Mouse (Mus musculus) CD8-positive naive resting alpha-beta T cell, adult 2 months (primary cell): ENCODE data around the gene Myzap.
"Not testable (repeated sequence)": the region's sequence is repeated elsewhere in the genome, so short reads cannot be mapped to it uniquely, and the experiment has no call there.

Source experiments
- DNase-seq, 2 experiments: peaks; one replicate each; pipeline ENCODE4 v3.0.0; 2022; ENCODE audit warnings: low read depth in 2 of 2, low spot score in 2 of 2

Myzap gene

GRCm38 (mm10) chr9:71591938-71592548, at the start of gene Myzap:
Gene Myzap (minus strand): TSS chr9:71592360.
- DNase-seq: peak; percentile 74 to 86

GRCm38 (mm10) chr9:71640361-71640927, 48.3 kb upstream of the Myzap start:
- no peak for DNase-seq

GRCm38 (mm10) chr9:71638198-71638597, 46.0 kb upstream of the Myzap start:
- no peak for DNase-seq

DNA sequence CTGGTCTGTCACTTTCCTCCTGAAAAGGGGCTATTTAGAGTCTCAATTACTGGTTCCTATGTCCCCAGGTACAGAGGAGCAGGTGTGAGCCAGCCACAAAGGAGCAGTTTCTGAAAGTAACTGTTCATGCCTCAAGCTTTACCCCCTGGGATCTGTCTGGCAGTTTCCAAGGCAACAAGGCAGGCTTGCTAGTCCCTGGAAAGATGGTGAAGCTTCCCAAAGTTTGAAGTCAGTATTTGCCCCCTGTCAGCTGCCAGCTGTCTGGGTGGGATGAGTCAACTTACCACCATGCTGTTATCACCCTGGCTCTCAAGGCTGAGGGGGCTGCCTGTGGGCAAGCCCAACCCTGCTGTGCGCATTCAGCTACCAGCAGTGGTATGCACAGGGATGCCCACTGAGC, 44.7 kb upstream of the Myzap start:
- no peak for DNase-seq

GRCm38 (mm10) chr9:71635627-71636026, 43.5 kb upstream of the Myzap start:
- no peak for DNase-seq

DNA sequence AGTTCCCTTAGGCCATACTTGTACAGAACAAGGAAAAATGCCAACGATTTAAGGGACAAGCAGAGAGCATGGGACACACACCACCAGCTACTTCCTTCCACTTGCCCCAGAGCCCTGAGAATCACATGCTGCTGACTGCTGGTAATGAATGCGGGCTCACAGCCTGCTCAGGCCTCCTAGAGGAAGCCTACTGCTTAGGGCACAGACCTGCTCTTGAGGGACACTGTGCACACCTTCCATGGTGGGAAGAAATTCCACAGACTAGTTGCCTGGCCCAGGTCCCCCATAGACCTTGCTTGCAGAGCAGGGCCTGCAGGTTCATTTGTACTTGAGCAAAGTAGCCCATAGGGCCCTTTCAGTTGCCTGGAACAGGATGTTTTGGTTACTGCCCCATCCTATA, 42.8 kb upstream of the Myzap start:
- no peak for DNase-seq

DNA sequence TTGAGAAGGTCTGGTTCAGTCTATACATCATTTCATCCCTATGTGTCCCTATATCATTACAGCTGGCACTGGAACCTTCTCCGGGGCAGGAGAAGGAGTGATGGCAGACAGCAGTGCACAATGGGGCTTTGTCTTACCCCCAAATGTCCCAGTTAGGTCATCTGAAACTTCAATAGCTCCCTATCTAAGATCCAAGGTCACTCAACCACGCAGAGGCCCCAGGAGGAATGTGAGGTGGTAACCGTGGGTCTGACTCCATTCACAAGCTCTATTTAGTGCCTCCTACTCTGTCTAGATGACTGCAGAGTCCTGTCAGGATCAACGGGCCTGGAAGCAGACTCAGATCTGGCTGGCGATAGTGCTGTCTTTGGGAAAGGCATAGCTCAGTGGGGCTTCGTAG, 36.8 kb upstream of the Myzap start:
- DNase-seq: no peak

GRCm38 (mm10) chr9:71628286-71628685, 36.1 kb upstream of the Myzap start:
- DNase-seq: no peak

DNA sequence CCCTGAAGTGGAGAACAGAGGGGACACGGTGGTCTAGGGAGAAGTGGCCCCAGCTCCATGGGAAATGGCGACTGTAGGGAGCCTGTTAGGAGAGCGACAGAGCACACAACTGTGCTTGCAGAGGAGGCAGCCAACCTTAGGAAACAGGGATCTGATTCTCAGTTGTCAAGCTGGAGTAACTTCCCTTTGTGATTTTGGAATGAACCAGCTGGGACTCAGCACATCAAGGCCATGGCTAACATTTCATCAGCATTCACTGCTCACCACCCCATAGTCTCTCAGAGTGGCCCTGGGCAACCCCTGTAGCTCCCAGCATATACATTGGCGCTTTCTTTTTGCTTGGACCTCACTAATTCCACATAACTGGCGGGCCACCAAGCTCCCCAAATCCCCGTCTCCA, 33.8 kb upstream of the Myzap start:
- no peak for DNase-seq

- peak; percentile 28 to 45 for DNase-seq
These were observed 32.8 kb upstream of the Myzap start for GRCm38 (mm10) chr9:71624793-71625495.

DNA sequence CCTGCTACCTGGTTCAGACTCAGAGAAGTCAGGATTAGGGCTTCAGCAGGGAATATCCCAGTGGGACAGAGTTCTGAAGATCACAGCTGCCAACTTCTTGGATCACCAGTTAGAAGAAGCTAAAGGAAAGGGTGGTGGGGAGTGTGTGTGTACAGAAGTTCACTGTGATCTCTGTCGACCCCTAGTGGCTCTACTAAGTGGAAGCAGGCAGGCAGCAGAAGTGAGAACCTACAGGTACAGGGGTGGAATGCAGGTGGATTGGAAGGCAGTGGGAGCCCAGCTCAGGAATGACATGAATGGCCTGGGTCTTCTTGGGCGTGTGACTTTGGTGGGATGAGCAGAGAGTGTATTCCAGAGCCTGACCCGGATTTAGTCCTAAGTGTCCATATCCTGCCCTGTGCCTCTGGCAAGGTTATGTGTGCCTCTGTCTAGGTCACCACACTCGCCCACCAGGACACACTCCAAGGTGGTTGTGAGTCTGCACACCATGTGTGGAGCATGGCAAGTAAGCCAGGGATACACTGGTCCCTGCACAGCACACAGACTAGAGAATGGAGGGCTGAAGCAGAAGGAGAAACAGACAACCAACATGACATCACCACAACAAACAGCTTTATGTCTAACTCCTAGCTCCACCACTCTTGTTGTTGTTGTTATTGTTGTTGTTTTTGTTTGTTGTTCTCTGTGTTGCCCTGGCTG, 31.9 kb upstream of the Myzap start:
- no peak for DNase-seq

DNA sequence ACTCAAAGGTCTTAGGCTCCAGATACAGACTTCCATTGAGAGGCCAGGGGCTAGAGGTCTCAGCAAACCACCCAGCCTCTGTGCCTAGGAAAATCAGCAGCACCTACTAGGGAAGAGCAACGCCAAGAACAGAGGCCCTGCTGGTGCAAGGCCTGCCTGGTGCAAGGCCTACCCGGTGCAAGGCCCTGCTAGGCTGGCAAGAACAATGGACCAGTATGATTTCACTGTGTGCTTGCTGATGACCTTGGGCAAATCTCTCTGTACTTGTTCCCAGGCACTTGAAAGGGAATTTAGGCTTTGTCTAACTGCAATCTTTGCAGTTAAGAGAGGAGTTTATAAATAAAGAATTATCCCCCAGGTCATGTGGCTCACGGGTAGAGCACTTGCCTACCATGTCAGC, 30.4 kb upstream of the Myzap start:
- DNase-seq: no peak

- no peak for DNase-seq
These were observed 29.8 kb upstream of the Myzap start for GRCm38 (mm10) chr9:71621968-71622367.

GRCm38 (mm10) chr9:71620116-71620515, 28.0 kb upstream of the Myzap start:
- not testable (repeated sequence) for DNase-seq

GRCm38 (mm10) chr9:71617363-71617762, 25.2 kb upstream of the Myzap start:
- DNase-seq: peak; percentile 25 to 52

DNA sequence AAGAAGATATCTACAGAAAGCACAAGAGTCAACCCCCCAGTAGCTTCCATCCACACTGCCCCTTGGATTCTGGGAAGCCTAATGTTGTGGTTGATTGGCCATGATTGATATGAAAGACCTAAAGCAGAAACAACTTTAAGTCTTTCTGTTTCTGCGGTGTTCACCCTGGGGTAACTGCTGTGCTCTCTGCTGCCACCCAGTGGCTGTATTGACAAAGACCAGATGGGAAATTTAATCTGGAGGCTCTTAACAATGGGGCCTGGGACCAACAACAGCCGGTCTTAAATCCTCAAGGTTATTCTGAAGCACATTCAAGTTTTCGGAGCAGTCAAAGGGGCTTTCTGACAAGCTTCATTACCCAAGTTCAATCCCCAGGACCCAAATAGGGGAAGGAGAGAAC, 24.0 kb upstream of the Myzap start:
- peak; percentile 59 to 64 for DNase-seq

GRCm38 (mm10) chr9:71614643-71615042, 22.5 kb upstream of the Myzap start:
- peak; percentile 19 to 37 for DNase-seq

DNA sequence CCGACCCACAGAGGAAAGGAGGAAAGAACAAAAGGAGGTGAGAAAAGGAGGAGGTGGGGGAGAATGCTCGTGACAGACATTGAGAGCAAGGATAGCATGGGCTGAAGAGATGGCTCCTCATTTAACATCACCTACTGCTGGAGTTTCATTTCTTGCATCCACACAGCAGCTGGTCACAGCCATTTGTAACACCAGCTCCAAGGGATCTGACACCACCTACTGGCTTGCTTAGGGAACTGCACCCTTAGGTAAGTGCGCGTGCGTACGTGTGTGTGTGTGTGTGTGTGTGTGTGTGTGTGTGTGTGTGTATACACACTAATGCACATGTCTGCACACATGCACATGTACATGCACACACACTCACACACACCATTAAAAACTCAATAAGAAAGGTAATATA, 20.8 kb upstream of the Myzap start:
- DNase-seq: no peak

DNA sequence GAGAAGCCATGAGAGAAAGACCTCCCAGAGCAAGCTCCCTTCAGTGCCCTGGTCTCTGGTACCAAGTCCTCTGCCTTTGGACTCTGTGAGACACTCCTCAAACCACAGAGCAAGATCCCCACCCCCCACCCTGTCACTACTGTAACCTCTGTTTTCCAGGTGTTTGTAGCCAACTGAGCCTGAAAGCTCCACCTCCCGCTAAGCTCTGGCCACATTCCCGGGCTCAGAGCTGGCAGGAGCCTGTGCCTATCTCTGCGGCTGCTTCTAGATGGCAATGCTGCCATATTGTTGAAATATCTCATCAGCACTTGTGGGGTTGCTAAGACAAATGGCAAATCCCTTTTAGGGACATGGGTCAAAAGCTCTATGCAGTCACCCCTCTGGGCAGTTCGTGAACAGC, 19.7 kb upstream of the Myzap start:
- no peak for DNase-seq

GRCm38 (mm10) chr9:71609010-71609409, 16.9 kb upstream of the Myzap start:
- no peak for DNase-seq

DNA sequence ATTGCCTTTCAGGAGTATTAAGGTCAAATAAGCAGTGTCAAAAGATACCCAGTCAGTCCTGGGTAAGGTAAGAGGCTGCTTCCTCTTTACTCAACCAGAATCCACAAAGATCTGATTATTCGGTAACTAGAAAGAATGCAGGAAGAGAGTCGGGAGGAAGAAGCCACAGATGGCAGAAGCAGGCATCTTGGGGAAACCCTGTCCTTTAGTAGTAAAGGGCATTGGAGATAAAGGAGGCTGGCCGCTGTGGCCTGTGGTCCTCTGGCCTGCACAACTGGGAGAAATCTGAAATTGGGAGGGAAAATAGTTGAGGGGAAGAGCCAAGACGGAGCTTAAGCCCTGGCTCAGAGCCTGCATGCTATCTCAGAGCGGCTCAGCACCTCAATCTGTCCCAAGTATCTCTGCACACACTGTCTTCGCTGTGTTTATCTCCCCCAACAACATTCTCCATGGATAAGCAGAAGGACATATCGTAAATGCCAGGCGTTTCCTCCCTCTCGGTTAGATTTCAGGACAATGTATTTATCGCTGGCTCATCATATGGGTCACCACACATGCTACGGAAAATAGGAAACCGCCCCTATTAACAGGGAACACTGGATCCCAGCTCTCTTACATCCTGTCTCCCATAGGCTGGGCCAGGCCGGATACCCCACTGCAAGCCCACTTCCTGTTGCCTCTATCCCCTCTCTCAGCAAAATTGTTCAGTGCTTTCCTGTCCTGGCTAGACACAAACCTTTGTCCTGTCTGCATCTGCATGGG, 14.3 kb upstream of the Myzap start:
- no peak for DNase-seq
